In the genomic region with DNA sequence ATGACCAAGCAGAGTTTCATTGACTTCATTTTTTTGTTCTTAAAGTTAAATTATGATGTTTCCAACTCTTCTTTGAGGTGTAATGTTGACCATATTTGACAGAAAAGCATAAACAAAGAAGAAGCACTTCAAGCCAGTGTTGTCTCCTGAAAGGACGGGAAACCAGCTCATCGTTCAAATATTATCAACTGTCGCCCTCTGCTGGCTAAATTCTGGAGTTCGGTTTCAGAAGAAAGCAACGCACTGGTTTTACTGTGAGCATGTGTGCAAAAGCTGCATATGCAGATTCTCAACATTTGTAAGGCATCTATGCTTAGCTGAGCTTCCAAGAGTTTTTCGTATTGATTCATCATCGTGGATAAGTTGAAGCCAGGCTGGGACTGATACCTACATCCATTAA, we compare ENCODE assay signal across 8 mouse cellular contexts.
A peak's percentile ranks its signal among the peaks of the same experiment; 100 is the strongest.
DNase-seq lines count a peak whose midpoint lies in the region; ATAC-seq and TF ChIP-seq lines count a peak whose summit lies in the region.

No protein-coding gene starts in this region.

- ATAC-seq in Patski, result peak; percentile 71
- ATAC-seq in forebrain, embryonic 16.5 days, result peak; percentile 83
- 0 out of 2 replicates have a peak, but pooled peaks have one; percentile 57 for ATAC-seq in hindbrain, embryonic 12.5 days (ENCODE audit: low FRiP score)
- ATAC-seq in erythroblast, adult 5-6 weeks (replicated peaks; ENCODE audit: low FRiP score, poor library complexity, severe bottlenecking), result no peak

- 6% methylated on average over 7 of the region's 7 CpGs for WGBS in forebrain, embryonic 16.5 days
- 5% methylated on average over 7 of the region's 7 CpGs for WGBS in hindbrain, embryonic 12.5 days

- peak; percentile 67 for TF ChIP-seq CTCF in Patski (IDR thresholded peaks at IDR 0.05)

- H3K9me3 ChIP-seq in forebrain, embryonic 16.5 days (ENCODE audit: control insufficient read depth, low read length), result no peaks in the 10 kb centered on the region
- H3K9me3 ChIP-seq in hindbrain, embryonic 12.5 days (replicated peaks), result no peaks in the 10 kb centered on the region

- H3K4me2 ChIP-seq in forebrain, embryonic 16.5 days (ENCODE audit: low read length), result no peak overlapping the region
- no peak overlapping the region for H3K4me2 ChIP-seq in hindbrain, embryonic 12.5 days (replicated peaks)

- no peak overlapping the region for H3K27ac ChIP-seq in forebrain, embryonic 16.5 days (ENCODE audit: low read length)
- H3K27ac ChIP-seq in hindbrain, embryonic 12.5 days, result no peak overlapping the region

- in situ Hi-C loops in Patski (cut with MboI; ENCODE audit: low pct_unique_long_range_greater_than_20kb), result loop anchor here (5.0 to 25.0 kb wide), 3 partner anchors 210 to 1455 kb away; no protein-coding TSS in a partner anchor

- no peaks in the 10 kb centered on the region for H3K27me3 ChIP-seq in Patski
- no peaks in the 10 kb centered on the region for H3K27me3 ChIP-seq in forebrain, embryonic 16.5 days (replicated peaks; ENCODE audit: control insufficient read depth, insufficient read depth, low read length)
- H3K27me3 ChIP-seq in hindbrain, embryonic 12.5 days, result no peaks in the 10 kb centered on the region

- no peak overlapping the region for H3K9ac ChIP-seq in forebrain, embryonic 16.5 days (replicated peaks; ENCODE audit: low read depth, low read length)
- no peak overlapping the region for H3K9ac ChIP-seq in hindbrain, embryonic 12.5 days

- no peaks in the 10 kb centered on the region for H3K36me3 ChIP-seq in forebrain, embryonic 16.5 days (ENCODE audit: control insufficient read depth, insufficient read depth)
- no peaks in the 10 kb centered on the region for H3K36me3 ChIP-seq in hindbrain, embryonic 12.5 days

- CTCF ChIA-PET in Patski (lab: Charles Lee), result interaction anchor here (0.8 to 1.4 kb wide), 12 partner anchors 8 to 1037 kb away, joined by 3 to 6 read pairs (median 4); no protein-coding TSS in a partner anchor

- no peak overlapping the region for H3K4me3 ChIP-seq in forebrain, embryonic 16.5 days (replicated peaks; ENCODE audit: low read length)
- no peak overlapping the region for H3K4me3 ChIP-seq in hindbrain, embryonic 12.5 days

- H3K4me1 ChIP-seq in forebrain, embryonic 16.5 days (replicated peaks; ENCODE audit: control insufficient read depth, insufficient read depth, low read length), result no peaks in the 10 kb centered on the region
- H3K4me1 ChIP-seq in hindbrain, embryonic 12.5 days, result no peaks in the 10 kb centered on the region

- POLR2A ChIA-PET in Patski (lab: Charles Lee), result no interaction called here

- peak; percentile 35 for DNase-seq in Patski (ENCODE audit: low read depth, low spot score)
- DNase-seq in c-Kit-positive CD71-positive TER-119-positive erythroid progenitor cells, embryonic 14.5 days (ENCODE audit: low spot score), result peak; percentile 30
- DNase-seq in layer of hippocampus, postnatal 14 days (ENCODE audit: low spot score in 2 of 2), result peak; percentile 84 to 93
- DNase-seq in lung, postnatal 25 days (ENCODE audit: low spot score), result peak; percentile 82
- DNase-seq in right cerebral cortex, adult 2 months (ENCODE audit: low spot score in 2 of 2), result peak; percentile 86 to 94

Comparison
In these comparisons a context has a peak if more than half of its experiments do, and no peak if none do; other contexts are left out.
1. DNase-seq: peak in every context shown above with its lines; median percentile 90 in right cerebral cortex, adult 2 months; 88 in layer of hippocampus, postnatal 14 days; 82 in lung, postnatal 25 days; 35 in Patski; 30 in c-Kit-positive CD71-positive TER-119-positive erythroid progenitor cells, embryonic 14.5 days.